Mouse (Mus musculus) neural tube, embryonic 14.5 days (tissue): Measurements from ENCODE around the gene 2310022B05Rik. TPM values are rescaled to one million over a fixed set of nuclear protein-coding genes. Genes with fewer than 3 reads are reported as not detected.

Source experiments
- ATAC-seq: fragments of 200-750 bp; cut with Nextera tagmentation; 2 replicates; pipeline ENCODE4 v1.8.0; 2017; ENCODE audit warnings: low read depth, mild to moderate bottlenecking, moderate TSS enrichment, moderate library complexity
- H3K27ac ChIP-seq: fragments of 300-500 bp; sonication (generic); 2 replicates; pipeline ENCODE4 v1.5.1; 2014; ENCODE audit warnings: low read depth, mild to moderate bottlenecking, control low read depth, low read length, moderate library complexity, mixed read lengths
- H3K27me3 ChIP-seq: fragments of 300-500 bp; sonication (generic); 2 replicates; pipeline ENCODE4 v1.6.1; 2014; ENCODE audit warnings: low read length; ENCODE audit not compliant: control insufficient read depth, insufficient read depth
- H3K36me3 ChIP-seq: fragments of 300-500 bp; sonication (generic); 2 replicates; pipeline ENCODE4 v1.6.1; 2014; ENCODE audit warnings: low read length, mixed read lengths; ENCODE audit not compliant: control insufficient read depth, insufficient read depth
- H3K4me1 ChIP-seq: fragments of 300-500 bp; sonication (generic); 2 replicates; pipeline ENCODE4 v1.6.1; 2014; ENCODE audit warnings: low read length; ENCODE audit not compliant: control insufficient read depth, insufficient read depth
- H3K4me2 ChIP-seq: fragments of 300-500 bp; sonication (generic); 2 replicates; pipeline ENCODE4 v1.6.1; 2014; ENCODE audit warnings: mild to moderate bottlenecking, low read depth, low read length, control low read depth
- H3K4me3 ChIP-seq: fragments of 300-500 bp; sonication (generic); 2 replicates; pipeline ENCODE4 v1.5.1; 2014; ENCODE audit warnings: low read depth, low read length, control low read depth, mixed read lengths
- H3K9ac ChIP-seq: fragments of 300-500 bp; sonication (generic); replicated peaks from 2 replicates; pipeline ENCODE4 v1.6.1; 2014; ENCODE audit warnings: low read depth, mild to moderate bottlenecking, control low read depth, low read length, mixed read lengths
- H3K9me3 ChIP-seq: fragments of 300-500 bp; sonication (generic); 2 replicates; pipeline ENCODE4 v1.6.1; 2016; ENCODE audit warnings: low read length; ENCODE audit not compliant: control insufficient read depth
- WGBS: fragments of 180-500 bp; shearing (Covaris S2); extraction: QIAGEN DNeasy Blood & Tissue Kit; methylation state at CpG from one replicate; pipeline ENCODE4 v1.1.7; 2014; 5-methylcytosine and 5-hydroxymethylcytosine counted together
- polyA plus RNA-seq: library from polyadenylated mRNA; unstranded; fragments of >200 nt; fragmentation: Nextera tagmentation; extraction: Ambion mirVana; gene quantifications from 2 replicates; pipeline ENCODE4 v1.2.1, GENCODE M21; 2014

2310022B05Rik gene
- polyA plus RNA-seq, 1 experiment from 2014 or later = 21.9 TPM

DNA sequence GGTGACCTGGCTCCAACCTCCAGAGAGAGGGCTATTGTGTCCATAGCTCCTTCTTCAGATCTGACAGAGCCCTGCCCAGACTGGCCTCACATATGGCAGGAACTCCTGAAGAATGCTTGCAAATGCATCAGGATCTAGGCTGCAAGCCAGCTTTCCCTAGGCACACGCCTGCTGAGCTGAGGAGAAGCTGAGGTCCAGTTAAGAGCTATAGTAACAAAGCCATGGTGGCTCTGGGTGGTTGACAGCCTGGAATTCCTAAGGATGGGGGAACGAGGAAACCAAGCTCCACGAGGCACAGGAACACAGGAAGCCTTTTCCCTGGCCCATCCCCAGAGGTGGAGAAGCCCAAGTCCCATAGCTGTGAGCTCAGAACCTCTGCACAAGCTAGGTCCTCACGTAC lies 10.6 kb downstream of the 2310022B05Rik start:
- Histone ChIP-seq H3K36me3 (no peaks in the 10 kb centered on the region), H3K4me1 (0 out of 2 replicates have a peak, but pooled peaks cover 14% of the 10 kb centered on the region), H3K9me3 (no peaks in the 10 kb centered on the region), H3K27me3 (no peaks in the 10 kb centered on the region), H3K4me3 (no peak overlapping the region), H3K27ac (peak overlapping the region; percentile 34; the same call in 1 of the 2 replicates), H3K9ac (no peak overlapping the region), H3K4me2 (no peak overlapping the region)
- ATAC-seq = peak; percentile 38; the same call in 1 of the 2 replicates
- WGBS = 40% methylated on average over 4 of the region's 4 CpGs

- no peak overlapping the region for H3K27ac ChIP-seq
- no peak for ATAC-seq
- no peak overlapping the region for H3K9ac ChIP-seq
- H3K4me3 ChIP-seq = no peak overlapping the region
- H3K4me2 ChIP-seq = no peak overlapping the region
- WGBS = 93% methylated on average over 20 of the region's 20 CpGs
- no peaks in the 10 kb centered on the region for H3K36me3 ChIP-seq
- no peaks in the 10 kb centered on the region for H3K27me3 ChIP-seq
- no peaks in the 10 kb centered on the region for H3K9me3 ChIP-seq
- H3K4me1 ChIP-seq = 0 out of 2 replicates have a peak, but pooled peaks cover 14% of the 10 kb centered on the region
These were observed 11.4 kb downstream of the 2310022B05Rik start for GRCm38 (mm10) chr8:124651776-124652175.

- Histone ChIP-seq H3K9me3 (no peaks in the 10 kb centered on the region), H3K27ac (peak overlapping the region; percentile 60; the same call in 1 of the 2 replicates), H3K27me3 (no peaks in the 10 kb centered on the region), H3K4me3 (no peak overlapping the region), H3K4me2 (no peak overlapping the region), H3K9ac (no peak overlapping the region), H3K4me1 (peaks cover 22% of the 10 kb centered on the region), H3K36me3 (no peaks in the 10 kb centered on the region)
- ATAC-seq = no peak
These were observed 14.9 kb downstream of the 2310022B05Rik start for GRCm38 (mm10) chr8:124648311-124648710.

DNA sequence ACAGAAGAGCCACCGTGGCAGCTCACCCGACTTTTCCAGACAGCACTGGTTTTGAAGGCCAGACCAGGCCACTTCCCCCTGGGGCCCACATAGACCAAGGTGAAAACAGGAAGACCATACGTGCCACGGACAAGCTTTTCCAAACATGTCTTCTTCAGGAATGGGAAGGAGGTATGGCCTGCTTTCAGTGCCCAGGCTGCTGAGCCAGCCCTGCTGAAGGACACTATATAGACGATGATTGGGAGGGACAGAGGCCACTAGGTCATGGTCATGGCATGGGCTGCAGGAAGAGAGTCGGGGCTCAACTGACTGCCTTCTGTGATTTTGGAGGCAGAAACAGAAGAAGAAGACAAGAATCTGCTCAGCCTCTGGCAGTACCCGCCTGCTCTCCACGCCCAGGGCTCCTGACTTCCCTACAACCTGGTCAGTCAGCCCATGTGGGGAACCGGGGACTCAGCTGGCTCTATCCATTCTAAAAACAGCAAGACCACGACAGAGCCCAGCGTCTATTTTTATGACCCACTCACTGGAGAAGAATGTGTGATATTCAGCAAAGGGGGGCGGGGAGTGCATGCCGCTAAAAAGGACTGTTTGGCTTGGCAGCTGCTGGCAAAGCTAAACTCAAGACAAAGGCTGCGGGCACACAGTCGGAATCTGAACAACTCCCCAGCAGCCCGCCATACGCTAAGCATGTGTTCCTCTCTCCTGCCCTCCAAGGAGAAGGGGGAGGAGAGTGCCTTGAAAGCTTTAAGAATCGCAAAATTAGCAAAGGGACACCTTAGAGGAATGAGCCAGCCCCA lies 19.4 kb downstream of the 2310022B05Rik start:
- Histone ChIP-seq H3K4me1 (peaks cover 16% of the 10 kb centered on the region), H3K4me3 (no peak overlapping the region), H3K9ac (peak overlapping the region; percentile 41; the same call in 1 of the 2 replicates), H3K27ac (peak overlapping the region; percentile 66), H3K4me2 (peak overlapping the region; percentile 8; the same call in 1 of the 2 replicates), H3K9me3 (no peaks in the 10 kb centered on the region), H3K27me3 (no peaks in the 10 kb centered on the region), H3K36me3 (no peaks in the 10 kb centered on the region)
- peak; percentile 67 for ATAC-seq
- 40% methylated on average over 18 of the region's 18 CpGs for WGBS

DNA sequence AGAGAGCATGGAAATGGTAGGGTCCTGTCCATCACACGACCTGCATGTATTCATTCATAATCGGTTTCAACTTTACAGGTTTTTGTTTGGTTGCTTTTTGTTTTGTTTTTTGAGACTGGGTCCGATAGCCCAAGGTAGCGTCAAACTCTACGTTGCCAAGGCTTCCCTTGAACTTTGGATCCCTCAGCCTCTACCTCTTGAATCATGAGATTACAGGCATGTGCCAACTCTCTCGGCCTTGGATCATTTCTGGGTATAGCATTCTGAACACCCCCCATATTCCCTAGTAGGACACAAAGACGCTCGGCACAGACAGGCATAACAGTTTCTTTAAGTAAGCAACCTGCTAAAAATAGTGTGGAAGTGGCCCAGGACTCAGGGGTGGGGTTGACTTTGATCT lies 21.6 kb downstream of the 2310022B05Rik start:
- H3K9ac ChIP-seq = no peak overlapping the region
- ATAC-seq = no peak
- WGBS = 97% methylated on average over 8 of the region's 8 CpGs
- no peak overlapping the region for H3K27ac ChIP-seq
- no peaks in the 10 kb centered on the region for H3K9me3 ChIP-seq
- H3K27me3 ChIP-seq = no peaks in the 10 kb centered on the region
- peaks cover 16% of the 10 kb centered on the region for H3K4me1 ChIP-seq
- peaks cover 16% of the 10 kb centered on the region for H3K36me3 ChIP-seq
- no peak overlapping the region for H3K4me2 ChIP-seq
- H3K4me3 ChIP-seq = no peak overlapping the region

- Histone ChIP-seq H3K9ac (no peak overlapping the region), H3K4me1 (no peaks in the 10 kb centered on the region), H3K27me3 (no peaks in the 10 kb centered on the region), H3K4me3 (no peak overlapping the region), H3K4me2 (no peak overlapping the region), H3K27ac (no peak overlapping the region), H3K9me3 (no peaks in the 10 kb centered on the region), H3K36me3 (peaks cover 21% of the 10 kb centered on the region)
- ATAC-seq = no peak
- 89% methylated on average over 8 of the region's 8 CpGs for WGBS
These were observed 28.0 kb downstream of the 2310022B05Rik start for GRCm38 (mm10) chr8:124635247-124635502.

- Histone ChIP-seq H3K9me3 (no peaks in the 10 kb centered on the region), H3K4me3 (no peak overlapping the region), H3K4me2 (no peak overlapping the region), H3K27ac (no peak overlapping the region), H3K9ac (no peak overlapping the region), H3K27me3 (no peaks in the 10 kb centered on the region), H3K36me3 (peaks cover 21% of the 10 kb centered on the region), H3K4me1 (no peaks in the 10 kb centered on the region)
- 74% methylated on average over 13 of the region's 13 CpGs for WGBS
- no peak for ATAC-seq
These were observed 28.5 kb downstream of the 2310022B05Rik start for GRCm38 (mm10) chr8:124634411-124635246.

GRCm38 (mm10) chr8:124633001-124633703 lies 30.0 kb downstream of the 2310022B05Rik start:
- no peaks in the 10 kb centered on the region for H3K9me3 ChIP-seq
- no peak for ATAC-seq
- no peak overlapping the region for H3K27ac ChIP-seq
- no peak overlapping the region for H3K4me3 ChIP-seq
- H3K36me3 ChIP-seq = peaks cover 20% of the 10 kb centered on the region
- H3K4me1 ChIP-seq = no peaks in the 10 kb centered on the region
- no peaks in the 10 kb centered on the region for H3K27me3 ChIP-seq
- no peak overlapping the region for H3K9ac ChIP-seq
- no peak overlapping the region for H3K4me2 ChIP-seq
- WGBS = 89% methylated on average over 14 of the region's 14 CpGs
